Mouse (Mus musculus) G1E (cell line): ENCODE data around the gene Ssrp1. TPM values are rescaled to one million over a fixed set of nuclear protein-coding genes. Genes with fewer than 3 reads are reported as not detected.

Source experiments
- ATAC-seq: 2 replicates; pipeline ENCODE4 v1.8.0; 2016; ENCODE audit warnings: mild to moderate bottlenecking; ENCODE audit not compliant: insufficient number of reproducible peaks, poor library complexity, low FRiP score, severe bottlenecking; ENCODE audit errors: extremely low read depth
- DNase-seq: peaks from one replicate; pipeline ENCODE4 v3.0.0; 2012; ENCODE audit warnings: low spot score
- H3K27me3 ChIP-seq: 2 replicates; pipeline ENCODE4 v1.6.1; 2012; ENCODE audit warnings: mild to moderate bottlenecking, low read length, inconsistent platforms; ENCODE audit not compliant: insufficient read depth
- H3K36me3 ChIP-seq: replicated peaks from 2 replicates; pipeline ENCODE3; 2012; ENCODE audit warnings: mild to moderate bottlenecking, inconsistent platforms
- H3K4me1 ChIP-seq: 2 replicates; pipeline ENCODE4 v1.6.1; 2012; ENCODE audit warnings: low read depth, low read length, inconsistent platforms, mixed read lengths; ENCODE audit not compliant: insufficient read depth
- H3K4me3 ChIP-seq: 2 replicates; pipeline ENCODE4 v1.5.1; 2012; ENCODE audit warnings: low read depth, mild to moderate bottlenecking, inconsistent platforms, low read length, moderate library complexity, mixed read lengths
- H3K9me3 ChIP-seq: replicated peaks from 2 replicates; pipeline ENCODE4 v1.6.1; 2012; ENCODE audit warnings: inconsistent platforms
- CTCF ChIP-seq: IDR thresholded peaks from 2 replicates; pipeline ENCODE4 v1.5.1; 2012; ENCODE audit warnings: low read depth, low read length, inconsistent platforms, mixed read lengths
- GATA1 ChIP-seq: IDR thresholded peaks from 2 replicates; pipeline ENCODE4 v1.6.1; 2012; ENCODE audit warnings: borderline replicate concordance, low read length, inconsistent platforms, mixed read lengths
- GATA2 ChIP-seq: IDR thresholded peaks from 2 replicates; pipeline ENCODE4 v1.6.1; 2012; ENCODE audit warnings: low read depth, low read length, inconsistent platforms, borderline replicate concordance
- POLR2AphosphoS5 ChIP-seq: IDR thresholded peaks from 2 replicates; pipeline ENCODE4 v1.6.1; 2012; ENCODE audit warnings: low read depth, low read length, inconsistent platforms; ENCODE audit not compliant: insufficient replicate concordance
- TAL1 ChIP-seq: conservative IDR thresholded peaks from 2 replicates; pipeline ENCODE4 v1.6.1; 2012; ENCODE audit warnings: low read depth, low read length, inconsistent platforms, mixed read lengths
- polyA plus RNA-seq: library from polyadenylated mRNA; stranded (reverse); fragments of >175 nt; gene quantifications from 2 replicates; pipeline ENCODE4 v1.2.3, GENCODE M21; 2012
- total RNA-seq, 2 experiments: library from RNA; stranded (forward) in 1 of 2; stranded (reverse) in 1 of 2; fragments of 200-1000 nt in 1 of 2; fragments of >200 nt in 1 of 2; fragmentation: Nextera tagmentation in 1 of 2; gene quantifications; 2 replicates each; pipeline ENCODE4 v1.2.3; 2014 to 2017

The Ssrp1 gene
- total and polyA plus RNA-seq, 3 experiments = 111 to 315 (median 168) TPM

- TF ChIP-seq GATA2 (no peak), CTCF (no peak), GATA1 (no peak), TAL1 (no peak), POLR2AphosphoS5 (no peak)
- Histone ChIP-seq H3K4me1 (peaks cover 14% of the 10 kb centered on the region), H3K9me3 (no peaks in the 10 kb centered on the region), H3K27me3 (peaks cover 44% of the 10 kb centered on the region), H3K4me3 (no peak overlapping the region), H3K36me3 (no peaks in the 10 kb centered on the region)
- DNase-seq (no peak), ATAC-seq (no peak)
Observed at GRCm38 (mm10) chr2:85004341-85004740, 32.7 kb upstream of the Ssrp1 start.

GRCm38 (mm10) chr2:85006600-85006999 is 30.4 kb upstream of the Ssrp1 start:
- peaks cover 16% of the 10 kb centered on the region for H3K4me1 ChIP-seq

GRCm38 (mm10) chr2:85007729-85008128 is 29.3 kb upstream of the Ssrp1 start:
- peak; percentile 46 for TF ChIP-seq CTCF
- TF ChIP-seq GATA2 = no peak
- no peak for TF ChIP-seq GATA1
- no peak for TF ChIP-seq POLR2AphosphoS5
- TF ChIP-seq TAL1 = no peak
- Histone ChIP-seq H3K36me3 (no peaks in the 10 kb centered on the region), H3K4me1 (peaks cover 28% of the 10 kb centered on the region), H3K4me3 (no peak overlapping the region), H3K27me3 (peaks cover 25% of the 10 kb centered on the region), H3K9me3 (no peaks in the 10 kb centered on the region)
- DNase-seq (no peak), ATAC-seq (no peak)

More at GRCm38 (mm10) chr2:85006600-85006999, 30.4 kb upstream of the Ssrp1 start:
- TF ChIP-seq GATA2 = no peak
- no peak for TF ChIP-seq CTCF
- no peak for TF ChIP-seq GATA1
- TF ChIP-seq POLR2AphosphoS5 = no peak
- no peak for TF ChIP-seq TAL1
- no peaks in the 10 kb centered on the region for H3K9me3 ChIP-seq
- ATAC-seq = no peak
- peaks cover 31% of the 10 kb centered on the region for H3K27me3 ChIP-seq
- no peak for DNase-seq
- H3K4me3 ChIP-seq = no peak overlapping the region
- no peaks in the 10 kb centered on the region for H3K36me3 ChIP-seq

GRCm38 (mm10) chr2:85009212-85009611 is 27.8 kb upstream of the Ssrp1 start:
- no peaks in the 10 kb centered on the region for H3K9me3 ChIP-seq
- TF ChIP-seq POLR2AphosphoS5 (no peak), TAL1 (no peak), GATA1 (no peak), GATA2 (no peak), CTCF (no peak)
- DNase-seq (no peak), ATAC-seq (no peak)
- H3K27me3 ChIP-seq = peaks cover 13% of the 10 kb centered on the region
- H3K4me3 ChIP-seq = no peak overlapping the region
- peaks cover 41% of the 10 kb centered on the region for H3K4me1 ChIP-seq
- no peaks in the 10 kb centered on the region for H3K36me3 ChIP-seq

- Histone ChIP-seq H3K36me3 (no peaks in the 10 kb centered on the region), H3K27me3 (no peaks in the 10 kb centered on the region), H3K4me3 (no peak overlapping the region; the same call in 1 of the 2 replicates), H3K9me3 (no peaks in the 10 kb centered on the region), H3K4me1 (peaks cover 41% of the 10 kb centered on the region)
- no peak for TF ChIP-seq CTCF
- DNase-seq = peak; percentile 36
- ATAC-seq = peak; percentile 88
Observed at GRCm38 (mm10) chr2:85011906-85012604, 25.0 kb upstream of the Ssrp1 start.

- TF ChIP-seq CTCF = no peak
- TF ChIP-seq GATA1 = no peak
- TF ChIP-seq GATA2 = no peak
- no peak for TF ChIP-seq TAL1
- no peak for TF ChIP-seq POLR2AphosphoS5
- peak; percentile 8 for DNase-seq
- no peaks in the 10 kb centered on the region for H3K27me3 ChIP-seq
- H3K9me3 ChIP-seq = no peaks in the 10 kb centered on the region
- ATAC-seq = peak; percentile 50; the same call in 1 of the 2 replicates
- H3K36me3 ChIP-seq = no peaks in the 10 kb centered on the region
- peak overlapping the region; percentile 56; the same call in 1 of the 2 replicates for H3K4me3 ChIP-seq
- H3K4me1 ChIP-seq = peaks cover 35% of the 10 kb centered on the region
Observed at GRCm38 (mm10) chr2:85012679-85013078, 24.4 kb upstream of the Ssrp1 start.
